Mouse (Mus musculus) ES-E14 (cell line): ENCODE measurements around the gene Fat1. TPM values are rescaled to one million over a fixed set of nuclear protein-coding genes. Genes with fewer than 3 reads are reported as not detected.

Experiments
- DNase-seq: peaks from one replicate; pipeline ENCODE4 v3.0.0-alpha.2; 2013; ENCODE audit warnings: low read depth, low spot score
- H3K27ac ChIP-seq: 2 replicates; pipeline ENCODE4 v1.5.1; 2012; ENCODE audit warnings: low read depth, mild to moderate bottlenecking, low read length, moderate library complexity, mixed read lengths; ENCODE audit not compliant: poor library complexity, insufficient read depth, severe bottlenecking
- H3K36me3 ChIP-seq: 2 replicates; pipeline ENCODE4 v1.6.1; 2012; ENCODE audit warnings: mild to moderate bottlenecking, low read length, moderate library complexity, mixed read lengths; ENCODE audit not compliant: control insufficient read depth, poor library complexity, insufficient read depth, severe bottlenecking
- H3K4me1 ChIP-seq, 2 experiments: fragments of 150-350 bp in 1 of 2; sonication (generic) in 1 of 2; 2 replicates each; pipeline ENCODE4 v1.6.1; 2012; ENCODE audit warnings: low read length in 2 of 2, mild to moderate bottlenecking in 1 of 2, mixed read lengths in 1 of 2; ENCODE audit not compliant: control insufficient read depth in 2 of 2, insufficient read depth in 2 of 2, poor library complexity in 1 of 2
- H3K4me3 ChIP-seq, 2 experiments: fragments of 150-350 bp in 1 of 2; sonication (generic) in 1 of 2; 2 replicates each; pipeline ENCODE4 v1.5.1; 2012; ENCODE audit warnings: low read length in 2 of 2, low read depth in 1 of 2, mild to moderate bottlenecking in 1 of 2, mixed read lengths in 1 of 2; ENCODE audit not compliant: insufficient read depth in 1 of 2, poor library complexity in 1 of 2, severe bottlenecking in 1 of 2
- H3K9ac ChIP-seq: 2 replicates; pipeline ENCODE4 v1.6.1; 2012; ENCODE audit warnings: low read depth, mild to moderate bottlenecking, low read length, mixed read lengths; ENCODE audit not compliant: poor library complexity, insufficient read depth, severe bottlenecking
- H3K9me3 ChIP-seq: fragments of 150-350 bp; sonication (generic); 2 replicates; pipeline ENCODE4 v1.6.1; 2012; ENCODE audit warnings: low read depth, mild to moderate bottlenecking, low read length; ENCODE audit not compliant: control insufficient read depth, insufficient read depth
- CHD2 ChIP-seq: IDR thresholded peaks from 2 replicates; pipeline ENCODE4 v1.6.1; 2014; ENCODE audit warnings: mild to moderate bottlenecking, low read depth, low read length, inconsistent platforms
- HCFC1 ChIP-seq: IDR thresholded peaks from 2 replicates; pipeline ENCODE4 v1.6.1; 2012; ENCODE audit warnings: low read length, inconsistent platforms, borderline replicate concordance; ENCODE audit not compliant: insufficient read depth
- MAFK ChIP-seq: IDR thresholded peaks from 2 replicates; pipeline ENCODE4 v1.6.1; 2014; ENCODE audit warnings: mild to moderate bottlenecking, low read depth, low read length, inconsistent platforms; ENCODE audit not compliant: insufficient read depth
- ZC3H11A ChIP-seq: IDR thresholded peaks from 2 replicates; pipeline ENCODE4 v1.6.1; 2012; ENCODE audit warnings: low read depth, mild to moderate bottlenecking, inconsistent platforms, low read length, borderline replicate concordance
- ZNF384 ChIP-seq: IDR thresholded peaks from 2 replicates; pipeline ENCODE4 v1.6.1; 2012; ENCODE audit warnings: low read depth, low read length, inconsistent platforms
- in situ Hi-C, 2 experiments: fragments of 600-800 bp; cut with MboI; formaldehyde crosslinking; loops; one replicate each; pipeline ENCODE4 v1.15.1; 2025; ENCODE audit warnings: low sequenced_read_pairs in 2 of 2, inconsistent platforms in 1 of 2; ENCODE audit not compliant: unreplicated experiment in 2 of 2
- total RNA-seq: library from RNA; depleted of rRNA; stranded (reverse); fragments of 300-350 nt; gene quantifications from 2 replicates; pipeline ENCODE4 v1.2.3, GENCODE M21; 2012

The Fat1 gene
- total RNA-seq, 1 experiment, result 196 TPM

DNA sequence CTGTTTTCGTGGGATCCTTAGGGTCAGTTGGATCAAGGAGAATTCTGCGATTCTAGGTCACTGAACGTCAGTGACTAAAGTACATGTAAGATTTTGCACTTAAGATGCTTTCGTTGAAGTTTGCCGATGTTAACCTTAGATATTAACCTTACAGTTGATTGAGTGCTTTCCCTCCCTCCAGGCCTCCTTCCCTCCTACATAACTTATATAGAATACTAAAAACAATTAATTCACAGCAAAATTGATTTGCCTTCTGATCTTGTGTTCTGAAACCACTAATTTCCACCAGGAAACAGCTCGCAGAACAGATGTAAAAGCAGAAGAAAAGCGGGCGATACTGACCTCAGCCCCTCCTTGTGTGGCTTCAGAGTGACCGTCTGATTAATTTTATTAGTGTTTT is 63.0 kb downstream of the Fat1 start:
- Histone ChIP-seq H3K4me3 (no peak overlapping the region), H3K36me3 (peaks cover 5% of the 10 kb centered on the region; the same call in 1 of the 2 replicates), H3K9ac (no peak overlapping the region), H3K4me1 (peaks cover 9 to 23% of the 10 kb centered on the region in 2 experiments), H3K9me3 (no peaks in the 10 kb centered on the region), H3K27ac (no peak overlapping the region)
- TF ChIP-seq CHD2 (no peak), HCFC1 (no peak), MAFK (no peak), ZNF384 (no peak), ZC3H11A (no peak)
- in situ Hi-C loops, result no loop called here
- DNase-seq, result no peak

DNA sequence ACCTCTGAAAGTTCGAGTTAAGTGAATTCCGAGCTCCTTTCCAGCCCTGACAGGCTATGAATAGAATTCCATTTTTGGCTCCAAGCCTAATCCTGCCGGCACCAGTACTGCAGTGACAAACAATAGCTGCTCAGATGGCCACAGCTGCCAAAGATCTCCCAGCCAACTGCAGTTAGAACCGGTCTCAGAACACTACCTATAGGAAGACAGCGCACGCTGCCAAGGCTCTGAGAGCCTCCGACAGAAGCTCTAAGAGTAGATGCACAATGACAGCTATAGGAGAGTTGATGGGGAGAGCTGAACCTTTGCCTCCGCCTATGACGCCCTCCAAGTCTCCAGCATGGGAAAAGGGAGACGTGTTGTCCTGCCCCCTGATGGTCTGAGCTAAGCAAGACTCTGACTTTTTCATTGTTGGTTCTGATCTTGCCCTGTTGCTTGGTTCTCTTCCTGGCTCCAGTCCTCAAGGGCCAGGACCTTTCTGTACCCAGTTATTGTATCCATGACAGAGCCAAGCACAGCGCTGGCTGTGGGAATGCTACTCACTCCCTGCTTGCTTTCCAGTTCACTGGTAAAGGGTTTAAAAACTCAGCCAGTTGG is 63.5 kb downstream of the Fat1 start:
- Histone ChIP-seq H3K4me1 (peaks cover 13 to 26% of the 10 kb centered on the region in 2 experiments), H3K27ac (no peak overlapping the region), H3K9ac (no peak overlapping the region), H3K36me3 (peaks cover 5% of the 10 kb centered on the region; the same call in 1 of the 2 replicates), H3K4me3 (no peak overlapping the region), H3K9me3 (no peaks in the 10 kb centered on the region)
- no peak for DNase-seq
- TF ChIP-seq ZNF384 (no peak), HCFC1 (no peak), ZC3H11A (peak; percentile 5; the same call in 1 of the 2 replicates), CHD2 (no peak)
- in situ Hi-C loops, result no loop called here

DNA sequence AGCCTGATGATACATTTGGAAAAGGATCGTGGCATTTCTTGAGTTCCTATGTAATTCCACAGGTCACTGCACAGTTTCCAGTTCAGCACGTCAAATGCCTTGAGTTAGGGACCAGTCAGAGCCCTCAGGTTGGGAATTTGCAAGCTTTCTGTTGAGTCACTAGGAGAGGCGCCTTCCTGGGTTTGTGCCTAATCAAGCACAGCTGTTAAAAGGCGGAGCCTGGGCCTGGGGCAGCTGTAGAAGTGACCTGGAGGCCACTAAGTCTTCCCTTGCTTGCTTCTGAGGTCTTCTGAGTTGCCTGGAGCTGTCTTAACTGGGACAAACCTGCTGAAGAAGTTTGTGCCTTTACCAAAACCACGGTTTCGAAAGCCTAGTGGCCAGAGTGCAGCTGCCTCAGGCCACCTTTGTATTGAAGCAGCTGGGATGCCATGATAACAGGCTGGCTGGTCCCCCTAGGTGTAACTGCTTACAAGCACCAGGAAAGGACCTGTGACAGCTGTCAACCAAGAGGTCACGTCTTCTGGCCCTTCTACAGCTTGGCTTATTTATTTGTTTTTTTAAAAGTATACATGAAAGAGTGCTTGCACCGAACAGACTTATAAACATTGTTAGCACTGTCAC is 66.4 kb downstream of the Fat1 start:
- Histone ChIP-seq H3K36me3 (peaks cover 10% of the 10 kb centered on the region; the same call in 1 of the 2 replicates), H3K27ac (peak overlapping the region; percentile 16; the same call in 1 of the 2 replicates), H3K4me1 (peaks cover 15 to 24% of the 10 kb centered on the region in 2 experiments), H3K4me3 (no peak overlapping the region), H3K9me3 (no peaks in the 10 kb centered on the region), H3K9ac (no peak overlapping the region)
- in situ Hi-C loops, result no loop called here
- TF ChIP-seq CHD2, result no peak
- peak; percentile 56; the same call in 1 of the 2 replicates for TF ChIP-seq MAFK
- no peak for TF ChIP-seq HCFC1
- no peak for TF ChIP-seq ZC3H11A
- no peak for DNase-seq

DNA sequence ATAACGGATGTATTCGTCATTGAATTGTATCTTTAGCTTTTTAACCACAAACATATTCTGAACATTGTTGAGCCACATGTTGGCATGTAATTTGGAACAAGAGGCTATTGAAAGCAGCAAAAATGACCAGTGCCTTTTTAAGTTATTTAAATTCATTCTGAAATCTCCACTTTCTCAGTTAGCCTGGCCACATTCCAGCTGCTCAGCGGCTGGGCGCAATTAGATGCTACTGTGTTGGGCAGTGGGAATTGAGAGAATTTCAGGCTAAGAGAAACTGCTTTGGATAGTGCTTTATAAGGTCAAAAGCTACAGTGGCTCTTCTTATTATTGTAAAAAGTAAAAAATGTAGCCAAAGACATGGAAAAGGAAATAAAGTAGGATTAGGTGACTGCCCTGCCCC is 67.4 kb downstream of the Fat1 start:
- H3K27ac ChIP-seq, result no peak overlapping the region
- peaks cover 12% of the 10 kb centered on the region; the same call in 1 of the 2 replicates for H3K36me3 ChIP-seq
- H3K9me3 ChIP-seq, result no peaks in the 10 kb centered on the region
- no peak for TF ChIP-seq MAFK
- no peak for TF ChIP-seq ZC3H11A
- TF ChIP-seq ZNF384, result no peak
- TF ChIP-seq HCFC1, result no peak
- no peak for TF ChIP-seq CHD2
- H3K4me3 ChIP-seq, result no peak overlapping the region
- in situ Hi-C loops, result no loop called here
- DNase-seq, result no peak
- no peak overlapping the region for H3K9ac ChIP-seq
- H3K4me1 ChIP-seq, result peaks cover 15 to 24% of the 10 kb centered on the region in 2 experiments

DNA sequence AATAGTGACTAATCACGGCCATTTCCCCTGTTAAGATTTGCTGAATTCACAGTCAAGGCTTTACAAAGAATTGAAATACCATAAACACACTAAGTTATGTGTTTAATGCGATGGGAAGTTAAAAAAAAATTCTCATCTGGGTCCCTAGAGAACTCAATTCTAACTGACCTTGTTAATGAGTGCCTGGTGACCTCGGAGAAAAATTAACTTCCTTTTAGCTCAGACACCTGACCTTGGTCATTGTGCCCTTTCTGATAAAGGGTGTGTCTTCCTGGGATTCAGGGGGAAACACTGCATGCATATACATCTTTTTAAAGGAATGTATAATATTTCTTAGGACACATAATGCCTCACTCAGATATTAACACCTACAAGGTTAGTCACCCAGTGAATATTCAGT is 68.8 kb downstream of the Fat1 start:
- in situ Hi-C loops, result no loop called here

More for the DNA sequence above, 68.8 kb downstream of the Fat1 start:
- peaks cover 17% of the 10 kb centered on the region; the same call in 1 of the 2 replicates for H3K36me3 ChIP-seq
- peaks cover 13 to 18% of the 10 kb centered on the region in 2 experiments for H3K4me1 ChIP-seq
- no peak overlapping the region for H3K4me3 ChIP-seq
- DNase-seq, result no peak
- TF ChIP-seq CHD2 (no peak), HCFC1 (no peak), ZNF384 (no peak), ZC3H11A (no peak), MAFK (no peak)
- no peak overlapping the region for H3K9ac ChIP-seq
- no peak overlapping the region for H3K27ac ChIP-seq
- H3K9me3 ChIP-seq, result 0 out of 2 replicates have a peak, but pooled peaks cover under 1% of the 10 kb centered on the region
